Mouse (Mus musculus): ENCODE results near the gene Cd36. TPM values are rescaled to one million over a fixed set of nuclear protein-coding genes. Genes with fewer than 3 reads are reported as not detected.

Gene Cd36
- polyA plus RNA-seq, 1 experiment from 2014 or later: 11.4 TPM

GRCm38 (mm10) chr5:17748293-17748692, 140.3 kb downstream of the Cd36 start:
- Histone ChIP-seq H3K36me3 (no peaks in the 10 kb centered on the region), H3K9ac (no peak overlapping the region), H3K4me3 (no peak overlapping the region), H3K4me1 (peaks cover 3% of the 10 kb centered on the region; the same call in 1 of the 2 replicates), H3K4me2 (replicated peaks) (no peak overlapping the region), H3K27ac (no peak overlapping the region), H3K27me3 (no peaks in the 10 kb centered on the region), H3K9me3 (no peaks in the 10 kb centered on the region)
- WGBS: 74% methylated on average over 3 of the region's 3 CpGs
- no peak for ATAC-seq (ENCODE audit: low FRiP score, low read depth)

- Histone ChIP-seq H3K36me3 (no peaks in the 10 kb centered on the region), H3K9ac (no peak overlapping the region), H3K4me3 (no peak overlapping the region), H3K27me3 (no peaks in the 10 kb centered on the region), H3K4me1 (peaks cover 3% of the 10 kb centered on the region; the same call in 1 of the 2 replicates), H3K27ac (no peak overlapping the region), H3K4me2 (replicated peaks) (no peak overlapping the region), H3K9me3 (no peaks in the 10 kb centered on the region)
- WGBS: 30% methylated on average over 5 of the region's 5 CpGs
- ATAC-seq (ENCODE audit: low FRiP score, low read depth): peak; percentile 52
Observed at GRCm38 (mm10) chr5:17747143-17747542, 141.5 kb downstream of the Cd36 start.

- no peak overlapping the region for H3K4me3 ChIP-seq
- ATAC-seq (ENCODE audit: low FRiP score, low read depth): peak; percentile 42; the same call in 1 of the 2 replicates
- no peak overlapping the region for H3K9ac ChIP-seq
- no peak overlapping the region for H3K4me2 ChIP-seq (replicated peaks)
- no peaks in the 10 kb centered on the region for H3K27me3 ChIP-seq
- H3K4me1 ChIP-seq: peaks cover 3% of the 10 kb centered on the region; the same call in 1 of the 2 replicates
- H3K27ac ChIP-seq: no peak overlapping the region
- H3K36me3 ChIP-seq: no peaks in the 10 kb centered on the region
- no peaks in the 10 kb centered on the region for H3K9me3 ChIP-seq
Observed at GRCm38 (mm10) chr5:17746520-17746919, 142.1 kb downstream of the Cd36 start.

- Histone ChIP-seq H3K27me3 (no peaks in the 10 kb centered on the region), H3K4me2 (replicated peaks) (no peak overlapping the region), H3K27ac (0 out of 2 replicates have a peak overlapping the region, but pooled peaks have one; percentile 55), H3K4me3 (no peak overlapping the region), H3K9me3 (no peaks in the 10 kb centered on the region), H3K9ac (no peak overlapping the region), H3K36me3 (no peaks in the 10 kb centered on the region), H3K4me1 (peaks cover 7% of the 10 kb centered on the region; the same call in 1 of the 2 replicates)
- 23% methylated on average over 3 of the region's 3 CpGs for WGBS
- peak; percentile 84 for ATAC-seq (ENCODE audit: low FRiP score, low read depth)
Observed at GRCm38 (mm10) chr5:17739805-17740204, 148.8 kb downstream of the Cd36 start.

Other genes starting within 250 kb of the Cd36 start
- not detected in 2 replicates for gene Gnat3, start 73.7 kb upstream of the Cd36 start, polyA plus RNA-seq (2015; fragmentation: Nextera tagmentation; extraction: Ambion mirVana)

Data from limb, embryonic 13.5 days (tissue).